Mouse (Mus musculus): ENCODE results near the gene Rad51b. TPM values are rescaled to one million over a fixed set of nuclear protein-coding genes. Genes with fewer than 3 reads are reported as not detected.

The Rad51b gene
- polyA plus RNA-seq, 1 experiment from 2014 or later = 4.7 TPM

- ATAC-seq (ENCODE audit: insufficient read depth, low FRiP score, low TSS enrichment) (no peak), DNase-seq (ENCODE audit: low spot score) (no peak)
- Histone ChIP-seq H3K9ac (ENCODE audit: low read length) (no peak overlapping the region), H3K4me1 (ENCODE audit: control insufficient read depth, insufficient read depth, low read length) (no peaks in the 10 kb centered on the region), H3K27ac (ENCODE audit: low read depth, low read length) (no peak overlapping the region), H3K4me3 (ENCODE audit: low read depth, low read length) (no peak overlapping the region), H3K4me2 (ENCODE audit: low read depth) (no peak overlapping the region), H3K9me3 (ENCODE audit: control insufficient read depth, low read length) (no peaks in the 10 kb centered on the region), H3K27me3 (ENCODE audit: control insufficient read depth, insufficient read depth, low read length) (no peaks in the 10 kb centered on the region), H3K36me3 (ENCODE audit: control insufficient read depth, insufficient read depth, low read length) (no peaks in the 10 kb centered on the region)
- WGBS = 43% methylated on average over 1 of the region's 1 CpGs
These were observed 225.3 kb downstream of the Rad51b start for GRCm38 (mm10) chr12:79522374-79522773.

DNA sequence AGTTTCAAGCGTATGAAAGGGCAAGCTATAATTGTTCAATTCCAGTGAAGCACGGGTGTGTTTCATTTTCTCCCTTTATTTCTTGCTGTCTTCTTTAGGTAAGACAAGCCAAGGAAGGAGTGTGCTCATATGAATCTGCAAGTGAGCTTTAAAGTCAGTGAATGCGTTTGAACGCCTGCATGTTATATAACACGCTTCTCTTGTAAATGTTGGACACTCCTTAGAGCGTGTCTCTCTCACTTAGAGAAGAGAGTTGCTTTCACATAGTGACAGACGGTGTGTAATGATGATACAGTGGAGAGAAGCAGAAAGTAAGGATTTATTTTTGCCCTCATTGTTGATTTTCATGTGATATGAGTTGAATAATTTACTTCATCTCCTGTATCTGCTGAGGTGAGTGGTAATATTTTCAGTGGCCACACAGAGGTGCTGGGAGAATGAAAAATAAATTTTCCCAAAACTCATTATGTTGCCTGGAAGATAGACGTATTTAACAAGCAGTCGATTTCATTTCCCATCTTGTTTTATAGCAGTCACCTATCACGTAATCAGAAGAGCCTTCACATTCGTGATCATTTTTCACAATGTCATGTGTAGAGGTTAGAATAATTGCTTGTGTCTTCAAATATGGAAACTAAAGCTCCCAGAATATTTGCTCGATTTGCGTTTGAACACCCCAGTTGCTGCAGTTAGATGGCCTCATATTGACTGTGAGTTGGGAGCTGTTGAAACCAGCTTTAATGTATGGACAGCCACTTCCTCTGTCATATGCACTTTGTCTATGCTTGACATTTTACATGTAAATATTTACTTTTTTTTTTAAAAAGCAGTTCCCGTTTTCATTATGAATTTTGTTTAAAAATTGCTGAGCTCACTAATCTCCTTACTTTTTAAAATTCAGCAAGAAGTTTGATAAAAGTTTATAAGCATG lies 228.1 kb downstream of the Rad51b start:
- Histone ChIP-seq H3K4me1 (ENCODE audit: control insufficient read depth, insufficient read depth, low read length) (no peaks in the 10 kb centered on the region), H3K27ac (ENCODE audit: low read depth, low read length) (no peak overlapping the region), H3K9ac (ENCODE audit: low read length) (no peak overlapping the region), H3K27me3 (ENCODE audit: control insufficient read depth, insufficient read depth, low read length) (no peaks in the 10 kb centered on the region), H3K4me2 (ENCODE audit: low read depth) (no peak overlapping the region), H3K4me3 (ENCODE audit: low read depth, low read length) (no peak overlapping the region), H3K36me3 (ENCODE audit: control insufficient read depth, insufficient read depth, low read length) (no peaks in the 10 kb centered on the region), H3K9me3 (ENCODE audit: control insufficient read depth, low read length) (no peaks in the 10 kb centered on the region)
- no peak for ATAC-seq (ENCODE audit: insufficient read depth, low FRiP score, low TSS enrichment)
- no peak for DNase-seq (ENCODE audit: low spot score)
- 83% methylated on average over 14 of the region's 14 CpGs for WGBS

- no peaks in the 10 kb centered on the region for H3K36me3 ChIP-seq (ENCODE audit: control insufficient read depth, insufficient read depth, low read length)
- H3K4me1 ChIP-seq (ENCODE audit: control insufficient read depth, insufficient read depth, low read length) = no peaks in the 10 kb centered on the region
- no peak overlapping the region for H3K4me2 ChIP-seq (ENCODE audit: low read depth)
- H3K27me3 ChIP-seq (ENCODE audit: control insufficient read depth, insufficient read depth, low read length) = no peaks in the 10 kb centered on the region
- 48% methylated on average over 8 of the region's 8 CpGs for WGBS
- ATAC-seq (ENCODE audit: insufficient read depth, low FRiP score, low TSS enrichment) (no peak), DNase-seq (ENCODE audit: low spot score) (no peak)
- H3K9me3 ChIP-seq (ENCODE audit: control insufficient read depth, low read length) = no peaks in the 10 kb centered on the region
- no peak overlapping the region for H3K9ac ChIP-seq (ENCODE audit: low read length)
- no peak overlapping the region for H3K4me3 ChIP-seq (ENCODE audit: low read depth, low read length)
- no peak overlapping the region for H3K27ac ChIP-seq (ENCODE audit: low read depth, low read length)
These were observed 228.8 kb downstream of the Rad51b start for GRCm38 (mm10) chr12:79525872-79526271.

DNA sequence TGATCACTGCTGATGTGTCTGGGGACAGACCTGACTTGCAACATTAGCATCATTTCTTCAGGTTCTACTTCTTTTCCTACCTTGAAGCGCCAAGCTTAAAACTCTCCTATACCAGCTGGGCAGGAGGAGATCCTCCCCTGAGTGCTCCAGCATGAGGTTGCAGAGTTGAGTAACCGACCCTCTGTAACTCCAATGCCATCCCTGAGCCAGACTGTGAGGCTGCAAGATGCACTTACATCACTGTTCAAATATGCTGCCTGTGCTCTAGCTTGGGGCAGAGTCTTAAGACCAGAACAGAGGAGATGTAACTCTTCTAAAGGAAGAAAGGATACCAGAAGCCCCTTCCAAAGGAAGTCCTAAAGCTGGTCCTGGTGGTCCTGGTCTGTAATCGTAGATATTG lies 230.1 kb downstream of the Rad51b start:
- no peaks in the 10 kb centered on the region for H3K9me3 ChIP-seq (ENCODE audit: control insufficient read depth, low read length)
- 85% methylated on average over 3 of the region's 3 CpGs for WGBS
- no peaks in the 10 kb centered on the region for H3K27me3 ChIP-seq (ENCODE audit: control insufficient read depth, insufficient read depth, low read length)
- no peak overlapping the region for H3K4me2 ChIP-seq (ENCODE audit: low read depth)
- no peaks in the 10 kb centered on the region for H3K4me1 ChIP-seq (ENCODE audit: control insufficient read depth, insufficient read depth, low read length)
- DNase-seq (ENCODE audit: low spot score) (no peak), ATAC-seq (ENCODE audit: insufficient read depth, low FRiP score, low TSS enrichment) (no peak)
- no peaks in the 10 kb centered on the region for H3K36me3 ChIP-seq (ENCODE audit: control insufficient read depth, insufficient read depth, low read length)
- H3K4me3 ChIP-seq (ENCODE audit: low read depth, low read length) = no peak overlapping the region
- H3K9ac ChIP-seq (ENCODE audit: low read length) = no peak overlapping the region
- H3K27ac ChIP-seq (ENCODE audit: low read depth, low read length) = no peak overlapping the region

GRCm38 (mm10) chr12:79530275-79530902 lies 233.3 kb downstream of the Rad51b start:
- 0 out of 2 replicates have a peak, but pooled peaks cover 3% of the 10 kb centered on the region for H3K4me1 ChIP-seq (ENCODE audit: control insufficient read depth, insufficient read depth, low read length)
- no peak overlapping the region for H3K9ac ChIP-seq (ENCODE audit: low read length)
- no peaks in the 10 kb centered on the region for H3K36me3 ChIP-seq (ENCODE audit: control insufficient read depth, insufficient read depth, low read length)
- H3K9me3 ChIP-seq (ENCODE audit: control insufficient read depth, low read length) = no peaks in the 10 kb centered on the region
- H3K4me3 ChIP-seq (ENCODE audit: low read depth, low read length) = no peak overlapping the region
- no peak overlapping the region for H3K4me2 ChIP-seq (ENCODE audit: low read depth)
- 77% methylated on average over 10 of the region's 10 CpGs for WGBS
- H3K27ac ChIP-seq (ENCODE audit: low read depth, low read length) = no peak overlapping the region
- H3K27me3 ChIP-seq (ENCODE audit: control insufficient read depth, insufficient read depth, low read length) = no peaks in the 10 kb centered on the region
- DNase-seq (ENCODE audit: low spot score) (no peak), ATAC-seq (ENCODE audit: insufficient read depth, low FRiP score, low TSS enrichment) (no peak)

- no peak for ATAC-seq (ENCODE audit: insufficient read depth, low FRiP score, low TSS enrichment)
- DNase-seq (ENCODE audit: low spot score) = no peak
- 68% methylated on average over 5 of the region's 5 CpGs for WGBS
- Histone ChIP-seq H3K4me3 (ENCODE audit: low read depth, low read length) (no peak overlapping the region), H3K4me2 (ENCODE audit: low read depth) (no peak overlapping the region), H3K27me3 (ENCODE audit: control insufficient read depth, insufficient read depth, low read length) (no peaks in the 10 kb centered on the region), H3K36me3 (ENCODE audit: control insufficient read depth, insufficient read depth, low read length) (no peaks in the 10 kb centered on the region), H3K9me3 (ENCODE audit: control insufficient read depth, low read length) (no peaks in the 10 kb centered on the region), H3K27ac (ENCODE audit: low read depth, low read length) (no peak overlapping the region), H3K4me1 (ENCODE audit: control insufficient read depth, insufficient read depth, low read length) (0 out of 2 replicates have a peak, but pooled peaks cover 4% of the 10 kb centered on the region), H3K9ac (ENCODE audit: low read length) (no peak overlapping the region)
These were observed 235.0 kb downstream of the Rad51b start for GRCm38 (mm10) chr12:79531809-79532798.

DNA sequence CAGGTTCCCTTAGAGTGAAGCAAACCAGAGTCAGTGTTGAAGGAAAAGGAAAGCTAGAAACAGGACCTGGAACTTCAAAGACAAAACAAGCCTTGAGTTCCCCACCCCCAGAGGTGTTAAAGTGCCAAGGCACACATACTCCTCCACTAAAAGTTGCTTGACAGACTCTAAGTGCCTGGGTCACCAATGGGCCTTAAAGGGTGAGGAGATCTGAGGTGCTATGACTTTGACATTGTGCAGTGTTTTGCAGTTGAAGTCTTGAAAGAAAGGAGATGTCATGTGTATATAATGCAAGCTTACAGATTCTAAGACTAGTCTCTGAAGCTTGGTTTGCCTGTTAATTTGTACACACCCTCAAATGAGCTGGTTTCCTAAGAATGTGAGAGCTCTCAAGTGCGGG lies 237.7 kb downstream of the Rad51b start:
- Histone ChIP-seq H3K4me3 (ENCODE audit: low read depth, low read length) (no peak overlapping the region), H3K9me3 (ENCODE audit: control insufficient read depth, low read length) (no peaks in the 10 kb centered on the region), H3K4me1 (ENCODE audit: control insufficient read depth, insufficient read depth, low read length) (0 out of 2 replicates have a peak, but pooled peaks cover 4% of the 10 kb centered on the region), H3K27ac (ENCODE audit: low read depth, low read length) (no peak overlapping the region), H3K27me3 (ENCODE audit: control insufficient read depth, insufficient read depth, low read length) (no peaks in the 10 kb centered on the region), H3K9ac (ENCODE audit: low read length) (no peak overlapping the region), H3K4me2 (ENCODE audit: low read depth) (no peak overlapping the region), H3K36me3 (ENCODE audit: control insufficient read depth, insufficient read depth, low read length) (no peaks in the 10 kb centered on the region)
- 79% methylated on average over 1 of the region's 1 CpGs for WGBS
- ATAC-seq (ENCODE audit: insufficient read depth, low FRiP score, low TSS enrichment) = no peak
- no peak for DNase-seq (ENCODE audit: low spot score)

All from neural tube, embryonic 11.5 days (tissue).